Mouse (Mus musculus) lung, postnatal 0 days (tissue): ENCODE measurements around the gene Cela3a. TPM values are rescaled to one million over a fixed set of nuclear protein-coding genes. Genes with fewer than 3 reads are reported as not detected.
A peak's percentile ranks its signal among the peaks of the same experiment; 100 is the strongest.

Source experiments
- ATAC-seq: fragments of 200-750 bp; cut with Nextera tagmentation; 2 replicates; pipeline ENCODE4 v1.8.0; 2017; ENCODE audit warnings: moderate library complexity
- DNase-seq: peaks from one replicate; pipeline ENCODE4 v3.0.0-alpha.2; 2016; ENCODE audit warnings: low spot score
- H3K27ac ChIP-seq: fragments of 300-500 bp; sonication (generic); 2 replicates; pipeline ENCODE4 v1.5.1; 2014; ENCODE audit warnings: antibody characterized with exemption, mild to moderate bottlenecking, low read length, mixed read lengths
- H3K27me3 ChIP-seq: fragments of 300-500 bp; sonication (generic); replicated peaks from 2 replicates; pipeline ENCODE4 v1.6.1; 2014; ENCODE audit warnings: low read length, mixed read lengths; ENCODE audit not compliant: insufficient read depth
- H3K36me3 ChIP-seq: fragments of 300-500 bp; sonication (generic); 2 replicates; pipeline ENCODE4 v1.6.1; 2014; ENCODE audit warnings: low read length, mixed read lengths; ENCODE audit not compliant: insufficient read depth
- H3K4me1 ChIP-seq: fragments of 300-500 bp; sonication (generic); 2 replicates; pipeline ENCODE4 v1.6.1; 2014; ENCODE audit warnings: antibody characterized with exemption, low read depth, low read length, mixed read lengths; ENCODE audit not compliant: insufficient read depth
- H3K4me2 ChIP-seq: fragments of 300-500 bp; sonication (generic); replicated peaks from 2 replicates; pipeline ENCODE4 v1.6.1; 2014; ENCODE audit warnings: low read depth, mild to moderate bottlenecking, low read length, moderate library complexity, mixed read lengths
- H3K4me3 ChIP-seq: fragments of 300-500 bp; sonication (generic); 2 replicates; pipeline ENCODE4 v1.5.1; 2014; ENCODE audit warnings: low read depth, low read length
- H3K9ac ChIP-seq: fragments of 300-500 bp; sonication (generic); replicated peaks from 2 replicates; pipeline ENCODE4 v1.6.1; 2014; ENCODE audit warnings: low read depth, mild to moderate bottlenecking
- H3K9me3 ChIP-seq: fragments of 300-500 bp; sonication (generic); 2 replicates; pipeline ENCODE4 v1.6.1; 2016; ENCODE audit warnings: low read length, mixed read lengths
- CTCF ChIP-seq: IDR thresholded peaks from 2 replicates; pipeline ENCODE4 v1.5.1; 2016; ENCODE audit warnings: antibody characterized with exemption, mild to moderate bottlenecking
- EP300 ChIP-seq: IDR thresholded peaks from 2 replicates; pipeline ENCODE4 v1.6.1; 2016; ENCODE audit warnings: antibody characterized with exemption, mild to moderate bottlenecking, control low read depth
- WGBS: fragments of 180-500 bp; shearing (Covaris S2); extraction: QIAGEN DNeasy Blood & Tissue Kit; methylation state at CpG from one replicate; pipeline ENCODE4 v1.1.7; 2014; 5-methylcytosine and 5-hydroxymethylcytosine counted together
- polyA plus RNA-seq: library from polyadenylated mRNA; unstranded; fragments of >200 nt; fragmentation: Nextera tagmentation; extraction: Ambion mirVana; gene quantifications from 2 replicates; pipeline ENCODE4 v1.2.1, GENCODE M21; 2015

The Cela3a gene
- polyA plus RNA-seq, 1 experiment from 2014 or later = not detected

DNA sequence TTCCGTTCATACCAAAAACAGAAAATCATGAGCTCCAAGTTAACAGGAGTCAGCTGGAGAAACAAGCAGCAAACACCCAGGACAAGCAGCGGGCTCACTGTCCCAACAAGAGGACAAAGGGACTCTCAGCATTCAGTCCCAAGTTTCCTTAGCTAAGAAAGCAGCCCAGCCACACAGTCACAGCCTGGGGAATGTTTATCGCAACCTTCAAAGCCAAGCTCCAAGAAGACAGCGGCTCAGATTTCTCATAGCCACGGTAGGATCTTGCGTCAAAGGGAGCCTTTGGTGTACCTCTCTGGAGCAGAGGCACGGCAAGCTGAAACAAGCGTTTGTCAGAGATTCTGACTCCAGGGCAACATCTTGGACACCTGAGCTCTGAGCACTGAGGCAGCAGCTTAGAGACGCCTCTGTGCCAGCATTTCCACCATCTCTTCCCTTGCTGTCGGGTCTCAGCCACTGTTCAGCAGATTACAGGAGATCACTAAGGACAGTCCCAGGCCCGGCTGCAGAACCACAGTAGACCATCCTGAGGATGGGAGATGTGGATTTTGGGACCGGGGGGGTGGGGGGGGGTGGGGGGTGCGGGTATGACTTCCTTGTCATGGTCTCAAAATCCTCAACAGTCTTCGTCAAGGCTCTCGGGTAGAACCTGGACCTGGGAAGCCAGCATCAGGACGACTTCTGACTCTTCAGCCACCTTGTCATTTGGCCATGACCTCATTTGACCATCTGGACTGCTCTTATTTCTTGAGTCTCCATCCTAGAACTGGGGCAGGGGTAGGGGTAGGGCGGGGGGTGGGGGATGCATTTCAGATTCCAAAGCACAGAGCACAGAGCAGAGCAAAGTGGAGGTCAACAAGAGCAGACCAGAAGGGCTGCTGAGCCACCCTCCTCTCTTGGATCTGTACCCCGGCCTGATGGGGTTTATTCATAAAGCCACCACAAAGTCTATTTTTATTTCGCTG is 34.0 kb downstream of the Cela3a start:
- Histone ChIP-seq H3K9ac (no peak overlapping the region), H3K36me3 (no peaks in the 10 kb centered on the region), H3K9me3 (no peaks in the 10 kb centered on the region), H3K27ac (peak overlapping the region; percentile 43), H3K4me3 (no peak overlapping the region), H3K27me3 (no peaks in the 10 kb centered on the region), H3K4me1 (peaks cover 5% of the 10 kb centered on the region; the same call in 1 of the 2 replicates), H3K4me2 (no peak overlapping the region)
- TF ChIP-seq CTCF (no peak), EP300 (no peak)
- ATAC-seq = peak; percentile 36
- DNase-seq = peak; percentile 68
- 41% methylated on average over 19 of the region's 19 CpGs for WGBS

DNA sequence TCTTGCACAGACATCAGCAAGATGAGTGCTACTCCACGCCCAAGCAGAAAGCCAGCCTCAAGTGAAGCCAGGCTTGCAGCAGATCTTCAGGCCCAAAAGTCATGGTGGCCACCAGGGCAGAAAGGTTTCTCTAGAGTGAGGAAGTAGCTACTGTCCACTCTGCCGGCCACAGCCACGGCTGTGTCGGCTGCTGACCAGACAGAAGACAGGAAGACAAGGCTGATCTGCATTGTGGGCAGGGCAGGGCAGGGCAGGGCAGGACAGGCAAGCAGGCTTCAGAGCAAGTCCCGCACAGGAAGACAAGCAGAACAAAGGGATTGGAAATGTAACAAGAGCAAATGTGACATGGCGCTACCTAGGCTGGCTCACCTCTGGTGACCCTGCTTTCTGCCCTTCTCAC is 35.9 kb downstream of the Cela3a start:
- no peaks in the 10 kb centered on the region for H3K36me3 ChIP-seq
- H3K4me2 ChIP-seq = no peak overlapping the region
- ATAC-seq (peak; percentile 53), DNase-seq (no peak)
- H3K9ac ChIP-seq = no peak overlapping the region
- no peaks in the 10 kb centered on the region for H3K9me3 ChIP-seq
- H3K4me1 ChIP-seq = peaks cover 8% of the 10 kb centered on the region; the same call in 1 of the 2 replicates
- WGBS = 62% methylated on average over 6 of the region's 6 CpGs
- no peaks in the 10 kb centered on the region for H3K27me3 ChIP-seq
- H3K4me3 ChIP-seq = no peak overlapping the region
- no peak for TF ChIP-seq CTCF
- H3K27ac ChIP-seq = no peak overlapping the region

DNA sequence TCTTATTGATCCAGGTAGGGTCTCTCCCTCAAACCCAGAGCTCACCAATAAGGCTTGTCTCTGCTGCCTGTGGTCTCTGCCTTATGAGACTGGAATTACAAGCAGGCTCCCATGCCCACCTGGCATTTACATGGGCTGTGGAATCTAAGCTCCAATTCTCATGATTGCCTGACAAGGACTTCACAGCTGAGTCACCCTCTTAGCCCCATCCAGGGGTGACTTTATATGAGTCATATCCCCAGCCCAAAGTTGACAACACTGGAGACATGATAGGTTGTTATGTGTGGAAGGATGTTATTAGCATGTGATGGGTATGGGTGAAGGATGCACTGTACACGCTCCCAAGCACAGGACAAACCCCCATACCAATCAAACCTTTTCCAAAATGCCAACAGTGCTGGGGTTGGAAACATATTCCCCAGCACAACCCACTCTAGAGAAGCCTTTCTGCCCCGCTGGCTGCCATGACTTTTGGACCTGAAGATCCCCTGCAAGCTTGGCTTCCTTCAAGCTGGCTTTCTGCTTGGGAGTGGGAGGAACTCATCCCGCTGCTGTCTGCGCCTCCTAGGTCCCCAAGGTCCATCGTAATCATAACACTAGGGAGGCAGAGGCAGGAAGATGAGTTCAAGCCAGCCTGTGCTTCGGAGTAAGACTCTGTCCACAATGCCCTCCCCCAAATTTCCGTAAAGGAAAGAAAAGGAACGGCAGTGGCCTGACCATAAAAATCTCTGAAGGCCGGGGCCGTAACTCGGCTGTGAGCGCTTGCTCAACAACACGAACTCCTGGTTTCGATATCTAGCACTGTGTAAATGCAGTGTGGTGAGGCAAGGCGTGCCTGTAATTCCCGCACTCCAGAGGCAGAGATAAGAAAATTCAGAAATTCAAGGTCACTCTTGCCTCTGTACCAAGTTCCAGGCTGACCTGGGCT is 37.7 kb downstream of the Cela3a start:
- DNase-seq (peak; percentile 46), ATAC-seq (no peak)
- Histone ChIP-seq H3K27ac (no peak overlapping the region), H3K9me3 (no peaks in the 10 kb centered on the region), H3K36me3 (no peaks in the 10 kb centered on the region), H3K4me2 (no peak overlapping the region), H3K4me1 (peaks cover 13% of the 10 kb centered on the region), H3K4me3 (no peak overlapping the region), H3K27me3 (no peaks in the 10 kb centered on the region), H3K9ac (no peak overlapping the region)
- TF ChIP-seq EP300 = no peak
- no peak for TF ChIP-seq CTCF
- WGBS = 69% methylated on average over 16 of the region's 16 CpGs

DNA sequence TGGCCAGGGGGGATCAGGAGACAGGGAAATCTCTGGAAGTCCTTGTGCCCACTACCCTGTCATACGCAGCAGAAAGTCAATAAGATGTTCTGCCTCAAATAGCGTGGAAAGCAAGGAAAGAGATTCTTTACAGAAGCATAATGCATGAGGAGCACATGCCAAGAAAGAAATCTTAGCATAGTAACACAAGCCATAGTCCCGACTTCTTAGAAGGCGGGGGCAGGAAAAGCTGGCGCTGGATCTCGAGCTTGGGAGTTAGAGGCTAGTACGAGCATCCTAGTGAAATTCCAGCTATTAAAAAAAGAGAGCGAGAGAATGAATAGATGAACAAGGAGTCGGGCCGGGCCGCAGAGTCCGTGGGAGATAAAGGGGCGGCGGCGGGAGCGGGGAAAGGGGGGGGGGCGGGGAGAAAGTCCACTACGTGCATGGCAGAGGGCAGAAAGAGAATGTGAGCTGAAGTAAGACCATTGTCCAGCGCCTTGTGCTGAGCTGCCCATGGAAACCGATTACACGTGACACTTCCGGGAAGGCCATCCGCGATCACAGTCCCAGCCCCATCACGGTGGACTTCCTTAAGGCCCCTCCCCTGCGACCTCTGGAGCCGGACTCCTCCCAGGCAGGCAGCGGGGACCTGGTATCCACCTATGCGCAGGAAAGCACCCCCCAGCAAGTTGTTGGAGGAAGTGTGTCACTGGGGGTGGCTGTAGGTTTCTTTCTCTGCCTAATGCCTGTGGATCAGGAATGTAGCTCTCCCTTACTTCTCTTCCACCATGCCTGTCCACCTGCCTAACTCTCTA is 39.4 kb downstream of the Cela3a start:
- Histone ChIP-seq H3K4me1 (peaks cover 13% of the 10 kb centered on the region), H3K4me3 (peak overlapping the region; percentile 22), H3K9me3 (no peaks in the 10 kb centered on the region), H3K36me3 (no peaks in the 10 kb centered on the region), H3K27me3 (no peaks in the 10 kb centered on the region), H3K9ac (peak overlapping the region; percentile 24; the same call in 1 of the 2 replicates), H3K27ac (peak overlapping the region; percentile 59; the same call in 1 of the 2 replicates), H3K4me2 (peak overlapping the region; percentile 53)
- TF ChIP-seq CTCF = 0 out of 2 replicates have a peak, but pooled peaks have one; percentile 12
- no peak for TF ChIP-seq EP300
- peak; percentile 56 for ATAC-seq
- WGBS = 10% methylated on average over 28 of the region's 29 CpGs
- peak; percentile 74 for DNase-seq

DNA sequence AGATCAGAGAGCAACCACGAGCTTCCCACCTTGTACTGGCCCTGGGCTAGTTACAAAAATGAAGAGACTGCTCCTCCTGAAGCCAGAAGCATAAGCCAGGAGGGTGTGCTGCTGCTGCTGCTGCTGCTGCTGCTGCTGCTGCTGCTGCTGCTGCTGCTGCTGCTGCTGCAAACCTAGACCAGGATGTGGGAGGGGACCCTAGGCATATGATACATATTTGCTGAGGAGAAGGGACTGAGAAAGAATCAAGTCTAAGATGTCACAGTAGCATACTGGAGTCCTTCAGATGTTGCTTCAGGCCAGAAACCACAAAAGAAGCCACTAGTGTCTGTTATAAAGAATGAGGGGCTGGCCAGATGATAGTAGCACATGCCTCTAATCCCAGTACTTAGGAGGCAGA is 41.4 kb downstream of the Cela3a start:
- H3K4me1 ChIP-seq = peaks cover 8% of the 10 kb centered on the region
- H3K9ac ChIP-seq = no peak overlapping the region
- no peaks in the 10 kb centered on the region for H3K9me3 ChIP-seq
- no peak for DNase-seq
- WGBS = 13% methylated on average over 1 of the region's 1 CpGs
- peak overlapping the region; percentile 19; the same call in 1 of the 2 replicates for H3K4me2 ChIP-seq
- no peak for ATAC-seq
- no peak overlapping the region for H3K4me3 ChIP-seq
- TF ChIP-seq CTCF = no peak
- no peak for TF ChIP-seq EP300
- peak overlapping the region; percentile 81 for H3K27ac ChIP-seq
- no peaks in the 10 kb centered on the region for H3K27me3 ChIP-seq
- H3K36me3 ChIP-seq = no peaks in the 10 kb centered on the region
